Mouse (Mus musculus): ENCODE data around the gene H2afx. TPM values are rescaled to one million over a fixed set of nuclear protein-coding genes. Genes with fewer than 3 reads are reported as not detected.

Gene H2afx
- polyA plus RNA-seq (2012; rRNA removed): 891 and 1,033 TPM in 2 replicates

DNA sequence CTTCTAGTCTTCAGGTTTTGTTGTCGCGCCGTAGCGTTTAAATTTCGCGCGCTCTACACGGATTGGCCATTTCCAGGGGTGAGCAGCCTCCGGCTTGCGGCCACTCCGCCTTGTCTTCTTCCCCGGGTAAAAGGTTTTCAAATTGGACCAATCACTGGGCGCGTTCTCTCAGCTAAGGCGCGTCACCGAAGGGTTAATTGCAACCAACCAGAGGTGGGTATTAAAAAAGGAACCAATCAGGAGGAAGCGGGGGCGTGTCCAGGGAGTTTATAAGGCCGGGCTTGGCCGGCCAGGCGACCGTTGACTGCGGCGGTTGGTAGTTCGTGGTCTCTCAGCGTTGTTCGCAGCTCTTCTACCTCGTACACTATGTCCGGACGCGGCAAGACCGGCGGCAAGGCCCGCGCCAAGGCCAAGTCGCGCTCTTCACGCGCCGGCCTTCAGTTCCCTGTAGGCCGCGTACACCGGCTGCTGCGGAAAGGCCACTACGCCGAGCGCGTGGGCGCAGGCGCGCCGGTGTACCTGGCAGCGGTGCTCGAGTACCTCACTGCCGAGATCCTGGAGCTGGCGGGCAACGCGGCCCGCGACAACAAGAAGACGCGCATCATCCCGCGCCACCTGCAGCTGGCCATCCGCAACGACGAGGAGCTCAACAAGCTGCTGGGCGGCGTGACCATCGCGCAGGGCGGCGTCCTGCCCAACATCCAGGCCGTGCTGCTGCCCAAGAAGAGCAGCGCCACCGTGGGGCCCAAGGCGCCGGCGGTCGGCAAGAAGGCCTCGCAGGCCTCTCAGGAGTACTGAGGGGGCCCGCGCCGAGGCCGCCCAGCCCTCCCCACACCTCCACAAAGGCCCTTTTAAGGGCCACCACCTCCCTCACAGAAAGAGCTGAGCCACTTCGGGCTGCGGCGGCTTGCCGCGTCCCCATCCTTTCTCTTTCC, at the start of gene H2afx:
Gene H2afx (plus strand): TSS at position 299 of the 935 bp plus-strand sequence.
- H3K36me3 ChIP-seq (ENCODE audit: control insufficient read depth, insufficient read depth, low read length): peaks cover 10% of the 10 kb centered on the region
- TF ChIP-seq POLR2A (IDR thresholded peaks at IDR 0.05; ENCODE audit: control insufficient read depth, extremely low read depth, insufficient read depth, low read length, poor library complexity) (peak; percentile 100), CTCF (IDR thresholded peaks at IDR 0.05; ENCODE audit: borderline replicate concordance, control insufficient read depth, extremely low read depth, insufficient read depth, low read length, poor library complexity) (no peak)

DNA sequence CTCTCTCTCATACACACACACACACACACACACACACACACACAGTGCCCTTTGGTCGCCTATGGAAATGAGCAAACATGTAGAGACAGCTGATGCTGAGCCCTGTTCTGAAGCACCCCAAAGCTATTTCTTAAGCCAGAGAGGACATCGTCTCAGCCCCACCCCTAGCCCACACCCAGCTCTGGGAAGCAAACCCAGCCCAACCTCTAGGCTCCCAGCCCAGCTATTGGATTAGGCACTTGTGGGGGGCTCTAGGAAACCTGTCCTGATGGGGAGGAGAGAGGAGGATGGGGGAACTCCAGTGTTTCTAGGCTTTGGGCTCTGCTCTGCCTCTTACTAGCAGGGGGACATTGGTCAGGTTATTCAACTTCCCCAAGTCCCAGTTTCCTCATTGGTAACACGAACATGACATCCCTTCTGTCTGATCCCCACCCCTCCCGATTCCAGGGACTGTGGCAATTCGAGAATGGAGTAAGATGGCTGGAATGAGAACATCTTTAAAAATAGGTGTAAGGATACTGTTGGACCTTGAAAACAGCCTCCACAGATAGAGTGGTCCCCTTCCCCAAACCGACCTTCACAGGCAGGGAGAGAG, 48.1 kb upstream of the H2afx start:
- DNase-seq: no peak

More for the DNA sequence above, at the start of gene H2afx:
- H3K27me3 ChIP-seq (ENCODE audit: control insufficient read depth, insufficient read depth, low read length): no peaks in the 10 kb centered on the region
- peaks cover 11% of the 10 kb centered on the region for H3K4me1 ChIP-seq (replicated peaks; ENCODE audit: control insufficient read depth, insufficient read depth, low read length)
- H3K27ac ChIP-seq (ENCODE audit: control insufficient read depth, insufficient read depth, low read length): peak within 1 kb of the TSS; percentile 28
- DNase-seq: peak; percentile 98
- peak within 1 kb of the TSS; percentile 73 for H3K4me3 ChIP-seq (ENCODE audit: control insufficient read depth, insufficient read depth, low read length)
- under 1% methylated on average over 91 of the region's 91 CpGs for WGBS

DNA sequence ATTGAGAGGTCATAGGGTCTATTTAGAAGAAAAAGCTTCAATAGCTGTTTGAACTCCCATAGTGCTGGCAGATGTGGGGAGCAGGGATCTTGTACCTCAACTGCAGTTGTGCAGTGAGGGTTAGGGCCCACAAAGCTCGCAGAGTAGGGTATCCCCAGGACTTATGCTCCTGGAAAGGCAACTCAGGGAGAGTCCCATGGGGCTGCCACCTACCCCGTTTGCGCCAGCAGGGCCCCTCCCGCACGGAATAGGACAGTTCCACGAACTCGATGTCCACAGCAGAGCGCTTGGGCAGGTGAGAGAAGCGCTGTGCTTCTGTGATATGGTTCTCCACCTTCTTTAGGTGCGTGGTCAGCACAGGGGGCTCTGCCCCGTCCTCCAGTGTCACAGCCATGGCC, 47.5 kb upstream of the H2afx start:
- DNase-seq: no peak
- TF ChIP-seq POLR2A (IDR thresholded peaks at IDR 0.05; ENCODE audit: control insufficient read depth, extremely low read depth, insufficient read depth, low read length, poor library complexity): no peak
- no peak for TF ChIP-seq CTCF (IDR thresholded peaks at IDR 0.05; ENCODE audit: borderline replicate concordance, control insufficient read depth, extremely low read depth, insufficient read depth, low read length, poor library complexity)
- H3K36me3 ChIP-seq (ENCODE audit: control insufficient read depth, insufficient read depth, low read length): peaks cover 11% of the 10 kb centered on the region
- H3K4me1 ChIP-seq (replicated peaks; ENCODE audit: control insufficient read depth, insufficient read depth, low read length): peaks cover 15% of the 10 kb centered on the region
- WGBS: 17% methylated on average over 11 of the region's 11 CpGs
- 0 out of 2 replicates have a peak overlapping the region, but pooled peaks have one; percentile 9 for H3K4me3 ChIP-seq (ENCODE audit: control insufficient read depth, insufficient read depth, low read length)
- peaks cover 20% of the 10 kb centered on the region for H3K27me3 ChIP-seq (ENCODE audit: control insufficient read depth, insufficient read depth, low read length)
- no peak overlapping the region for H3K27ac ChIP-seq (ENCODE audit: control insufficient read depth, insufficient read depth, low read length)

More for the DNA sequence above, 48.1 kb upstream of the H2afx start:
- Histone ChIP-seq H3K27me3 (ENCODE audit: control insufficient read depth, insufficient read depth, low read length) (peaks cover 20% of the 10 kb centered on the region), H3K27ac (ENCODE audit: control insufficient read depth, insufficient read depth, low read length) (no peak overlapping the region), H3K36me3 (ENCODE audit: control insufficient read depth, insufficient read depth, low read length) (peaks cover 5% of the 10 kb centered on the region), H3K4me3 (ENCODE audit: control insufficient read depth, insufficient read depth, low read length) (no peak overlapping the region), H3K4me1 (replicated peaks; ENCODE audit: control insufficient read depth, insufficient read depth, low read length) (peaks cover 15% of the 10 kb centered on the region)
- no peak for TF ChIP-seq CTCF (IDR thresholded peaks at IDR 0.05; ENCODE audit: borderline replicate concordance, control insufficient read depth, extremely low read depth, insufficient read depth, low read length, poor library complexity)
- no peak for TF ChIP-seq POLR2A (IDR thresholded peaks at IDR 0.05; ENCODE audit: control insufficient read depth, extremely low read depth, insufficient read depth, low read length, poor library complexity)
- 18% methylated on average over 6 of the region's 6 CpGs for WGBS

DNA sequence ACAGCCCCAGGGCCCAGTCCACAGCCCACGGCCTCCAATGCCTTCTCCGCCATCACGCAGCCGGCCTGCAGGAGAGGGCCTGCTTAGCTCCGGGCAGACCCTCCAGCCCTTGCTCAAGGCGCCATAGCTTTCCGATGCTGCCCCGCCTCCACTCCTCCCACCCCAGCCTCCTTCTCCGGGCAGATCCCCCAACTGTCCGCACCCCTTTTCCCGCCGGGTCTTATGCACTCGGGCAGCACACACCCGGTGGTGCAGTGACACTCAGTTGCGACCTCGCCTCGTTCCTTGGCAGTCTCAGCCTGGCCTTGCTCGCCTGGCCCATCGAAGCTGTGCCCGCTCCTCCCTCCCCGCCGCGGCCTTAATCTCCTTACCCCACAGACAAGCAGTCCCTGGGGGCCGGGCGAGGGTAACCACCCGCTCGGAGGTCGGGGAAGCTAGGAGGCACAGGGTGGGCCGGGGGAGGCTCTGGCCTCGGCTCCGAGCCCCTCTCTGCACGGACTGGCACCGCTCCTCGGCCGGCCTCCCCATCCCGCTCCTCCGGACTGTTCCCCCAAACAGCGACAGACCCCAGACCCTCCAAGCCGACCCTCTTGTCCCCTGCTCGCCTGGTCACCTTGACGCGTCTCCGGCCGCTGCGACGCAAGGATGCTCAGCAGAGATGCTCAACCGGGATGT, 47.0 kb upstream of the H2afx start:
- no peak for DNase-seq
- Histone ChIP-seq H3K27me3 (ENCODE audit: control insufficient read depth, insufficient read depth, low read length) (peaks cover 20% of the 10 kb centered on the region), H3K27ac (ENCODE audit: control insufficient read depth, insufficient read depth, low read length) (no peak overlapping the region), H3K4me1 (replicated peaks; ENCODE audit: control insufficient read depth, insufficient read depth, low read length) (peaks cover 15% of the 10 kb centered on the region), H3K36me3 (ENCODE audit: control insufficient read depth, insufficient read depth, low read length) (peaks cover 13% of the 10 kb centered on the region), H3K4me3 (ENCODE audit: control insufficient read depth, insufficient read depth, low read length) (0 out of 2 replicates have a peak overlapping the region, but pooled peaks have one; percentile 9)
- WGBS: 5% methylated on average over 47 of the region's 47 CpGs
- no peak for TF ChIP-seq CTCF (IDR thresholded peaks at IDR 0.05; ENCODE audit: borderline replicate concordance, control insufficient read depth, extremely low read depth, insufficient read depth, low read length, poor library complexity)
- no peak for TF ChIP-seq POLR2A (IDR thresholded peaks at IDR 0.05; ENCODE audit: control insufficient read depth, extremely low read depth, insufficient read depth, low read length, poor library complexity)

DNA sequence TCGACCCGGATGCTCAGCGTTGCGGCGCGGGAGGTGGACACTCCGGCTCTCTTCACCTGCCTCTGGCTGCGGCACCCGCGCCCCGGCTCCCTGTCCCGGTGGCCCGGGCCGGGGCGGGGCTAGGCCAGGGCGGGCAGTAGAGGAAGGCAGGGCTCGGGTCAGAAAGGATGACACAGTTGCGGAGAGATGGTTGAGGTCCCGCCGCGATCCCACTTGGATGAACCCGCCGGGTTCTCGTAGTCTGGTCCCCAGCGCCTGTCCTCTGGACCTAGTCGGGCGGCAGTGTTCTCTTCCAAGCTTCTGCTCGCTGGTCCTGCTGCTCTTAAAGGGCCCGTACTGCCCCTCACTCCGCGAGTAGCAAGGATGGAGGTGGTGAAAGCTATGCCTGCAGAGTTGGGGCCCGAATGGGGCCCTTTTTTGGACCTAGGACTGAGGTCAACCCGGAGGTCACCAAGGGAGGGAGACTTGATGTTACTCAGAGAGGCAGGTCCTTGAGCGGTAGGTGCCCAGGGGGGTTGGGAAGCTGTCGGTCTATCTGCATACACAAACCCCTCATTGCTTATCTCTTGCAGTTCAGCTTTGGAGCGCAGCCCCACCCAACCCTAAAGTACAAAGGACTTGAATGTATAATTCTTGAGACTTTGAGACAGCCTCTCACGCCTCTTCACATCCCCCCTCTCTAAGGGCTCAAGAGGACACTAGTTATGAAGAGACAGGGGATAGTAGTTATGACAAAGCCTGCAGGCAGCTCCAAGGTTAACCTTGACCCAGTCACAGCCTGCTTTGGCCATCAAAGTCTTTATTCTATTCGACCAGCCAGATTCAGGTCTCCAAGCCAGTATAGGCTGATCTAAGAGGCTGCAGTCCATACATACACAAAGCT, 46.2 kb upstream of the H2afx start, which contains the start of gene Abcg4:
Gene Abcg4 (minus strand): TSS at position 540 of the 883 bp plus-strand sequence.
- Histone ChIP-seq H3K4me1 (replicated peaks; ENCODE audit: control insufficient read depth, insufficient read depth, low read length) (peaks cover 15% of the 10 kb centered on the region), H3K4me3 (ENCODE audit: control insufficient read depth, insufficient read depth, low read length) (peak within 1 kb of the TSS; percentile 9; the same call in 1 of the 2 replicates), H3K27me3 (ENCODE audit: control insufficient read depth, insufficient read depth, low read length) (peaks cover 20% of the 10 kb centered on the region), H3K27ac (ENCODE audit: control insufficient read depth, insufficient read depth, low read length) (no peak within 1 kb of the TSS), H3K36me3 (ENCODE audit: control insufficient read depth, insufficient read depth, low read length) (peaks cover 15% of the 10 kb centered on the region)
- TF ChIP-seq CTCF (IDR thresholded peaks at IDR 0.05; ENCODE audit: borderline replicate concordance, control insufficient read depth, extremely low read depth, insufficient read depth, low read length, poor library complexity) (no peak), POLR2A (IDR thresholded peaks at IDR 0.05; ENCODE audit: control insufficient read depth, extremely low read depth, insufficient read depth, low read length, poor library complexity) (no peak)
- 8% methylated on average over 38 of the region's 38 CpGs for WGBS
- no peak for DNase-seq
